Mouse (Mus musculus): Measurements from ENCODE around the gene Syngr1. TPM values are rescaled to one million over a fixed set of nuclear protein-coding genes. Genes with fewer than 3 reads are reported as not detected.
A peak's percentile ranks its signal among the peaks of the same experiment; 100 is the strongest.

Gene Syngr1
- polyA plus RNA-seq, 1 experiment from 2014 or later: 10.5 TPM

DNA sequence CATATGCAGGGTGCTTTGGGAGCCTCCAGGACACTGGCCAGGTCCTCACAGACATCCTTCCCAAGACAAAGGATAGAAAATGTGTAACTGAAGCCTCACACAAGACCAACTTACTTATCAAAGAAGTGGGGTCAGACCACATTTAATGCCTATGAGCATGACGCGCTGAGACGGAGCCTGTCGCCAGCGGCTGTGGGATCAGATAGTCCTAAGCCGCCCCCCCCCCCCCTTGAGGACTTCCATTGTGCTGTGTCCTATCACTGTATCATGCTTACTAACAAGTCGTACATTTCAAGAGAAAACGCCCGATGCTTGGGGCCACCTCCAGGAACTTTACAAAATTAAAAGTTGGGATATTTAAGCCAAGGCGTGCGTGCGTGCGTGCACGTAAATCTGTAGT lies 56.0 kb downstream of the Syngr1 start:
- 93% methylated on average over 14 of the region's 14 CpGs for WGBS
- peaks cover 79% of the 10 kb centered on the region for H3K36me3 ChIP-seq (replicated peaks)
- no peak for DNase-seq (ENCODE audit: extremely low spot score, low spot score)

DNA sequence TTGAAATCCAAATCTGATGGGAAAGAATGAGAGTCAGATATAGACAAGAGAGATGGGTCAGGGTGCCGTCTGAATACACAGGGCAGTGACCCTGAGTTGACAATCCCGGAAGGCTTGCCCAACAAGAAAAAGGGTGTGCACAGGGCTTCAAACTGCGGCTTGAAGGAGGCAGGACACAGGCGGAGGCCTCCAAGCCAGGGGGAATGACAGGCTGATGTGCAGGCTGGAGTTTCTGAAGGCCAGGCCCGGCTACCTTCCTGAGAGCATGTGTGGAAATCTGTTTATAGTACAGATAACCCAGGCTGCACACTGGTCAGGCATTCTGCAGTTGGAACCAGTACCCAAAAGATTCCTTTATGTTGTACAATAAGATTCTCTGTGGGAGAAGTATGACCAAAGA lies 56.4 kb downstream of the Syngr1 start:
- peaks cover 8% of the 10 kb centered on the region for H3K4me1 ChIP-seq
- no peaks in the 10 kb centered on the region for H3K9me3 ChIP-seq
- 85% methylated on average over 5 of the region's 5 CpGs for WGBS
- no peak overlapping the region for H3K4me3 ChIP-seq
- no peak overlapping the region for H3K27ac ChIP-seq
- no peaks in the 10 kb centered on the region for H3K27me3 ChIP-seq (ENCODE audit: poor library complexity, severe bottlenecking)
- peaks cover 79% of the 10 kb centered on the region for H3K36me3 ChIP-seq (replicated peaks)
- no peak for DNase-seq (ENCODE audit: extremely low spot score, low spot score)

More for the DNA sequence above, 56.0 kb downstream of the Syngr1 start:
- Histone ChIP-seq H3K4me3 (no peak overlapping the region), H3K27ac (no peak overlapping the region), H3K9me3 (peaks cover 3% of the 10 kb centered on the region; the same call in 1 of the 2 replicates), H3K27me3 (ENCODE audit: poor library complexity, severe bottlenecking) (no peaks in the 10 kb centered on the region), H3K4me1 (peaks cover 8% of the 10 kb centered on the region)

DNA sequence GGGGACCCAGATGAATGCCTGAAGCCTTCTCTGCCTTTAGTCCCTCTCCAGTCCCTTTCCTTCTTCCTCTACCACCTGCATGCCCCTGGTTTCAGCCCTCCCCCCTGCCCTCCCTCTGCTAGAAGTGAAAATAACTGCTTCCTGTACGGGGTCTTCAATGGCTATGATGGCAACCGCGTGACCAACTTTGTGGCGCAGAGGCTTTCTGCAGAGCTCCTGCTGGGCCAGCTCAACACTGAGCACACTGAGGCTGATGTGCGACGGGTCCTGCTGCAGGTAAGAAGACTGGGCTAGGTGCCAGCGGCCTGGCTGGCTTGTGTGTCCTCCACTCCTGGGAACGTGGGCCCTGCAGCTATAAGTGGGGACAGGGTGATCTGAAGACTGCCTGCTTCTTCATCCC lies 57.4 kb downstream of the Syngr1 start:
- Histone ChIP-seq H3K9me3 (no peaks in the 10 kb centered on the region), H3K4me1 (peaks cover 8% of the 10 kb centered on the region), H3K4me3 (no peak overlapping the region), H3K27ac (no peak overlapping the region), H3K27me3 (ENCODE audit: poor library complexity, severe bottlenecking) (no peaks in the 10 kb centered on the region), H3K36me3 (replicated peaks) (peaks cover 79% of the 10 kb centered on the region)
- DNase-seq (ENCODE audit: extremely low spot score, low spot score): no peak
- WGBS: 94% methylated on average over 8 of the region's 8 CpGs

DNA sequence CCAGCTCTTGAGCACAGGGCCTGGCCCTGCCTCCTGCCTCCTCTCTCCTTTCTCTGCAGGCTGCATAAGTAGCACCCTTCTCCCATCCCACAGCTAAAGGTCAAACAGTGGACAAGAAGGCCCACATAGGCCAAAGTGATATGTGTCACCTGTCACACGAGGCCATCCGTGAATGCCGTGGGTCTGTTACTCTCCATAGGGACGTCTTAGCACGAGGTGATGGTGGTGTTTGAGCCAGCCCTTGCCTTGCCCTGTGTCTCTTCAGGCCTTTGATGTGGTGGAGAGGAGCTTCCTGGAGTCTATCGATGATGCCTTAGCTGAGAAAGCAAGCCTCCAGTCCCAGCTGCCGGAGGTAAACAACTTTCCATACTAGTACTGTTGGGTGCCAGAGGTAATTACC lies 58.4 kb downstream of the Syngr1 start:
- Histone ChIP-seq H3K27ac (no peak overlapping the region), H3K9me3 (no peaks in the 10 kb centered on the region), H3K4me1 (peaks cover 8% of the 10 kb centered on the region), H3K36me3 (replicated peaks) (peaks cover 79% of the 10 kb centered on the region), H3K27me3 (ENCODE audit: poor library complexity, severe bottlenecking) (no peaks in the 10 kb centered on the region), H3K4me3 (no peak overlapping the region)
- no peak for DNase-seq (ENCODE audit: extremely low spot score, low spot score)
- 97% methylated on average over 7 of the region's 7 CpGs for WGBS

DNA sequence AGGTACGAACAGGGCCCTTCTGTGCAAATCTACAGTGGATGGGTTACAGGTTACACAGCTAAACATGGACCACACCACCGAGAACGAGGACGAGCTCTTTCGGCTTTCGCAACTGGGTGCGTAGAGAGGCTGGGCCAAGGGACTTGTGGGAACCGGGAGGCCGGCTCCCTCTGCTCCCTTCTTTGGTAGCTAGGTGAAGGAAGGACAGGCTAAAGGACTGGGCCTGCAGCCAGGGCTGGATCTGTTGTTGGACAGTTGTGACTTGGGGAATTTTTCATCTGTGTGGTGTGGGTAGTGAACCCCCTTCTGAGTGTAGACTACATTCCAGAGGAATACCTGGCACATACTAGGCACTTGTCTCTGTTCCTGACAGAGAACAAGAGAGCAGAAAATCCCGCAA lies 61.5 kb downstream of the Syngr1 start:
- H3K27me3 ChIP-seq (ENCODE audit: poor library complexity, severe bottlenecking): no peaks in the 10 kb centered on the region
- H3K36me3 ChIP-seq (replicated peaks): peaks cover 97% of the 10 kb centered on the region
- no peak overlapping the region for H3K27ac ChIP-seq
- H3K4me1 ChIP-seq: peaks cover 10% of the 10 kb centered on the region
- H3K9me3 ChIP-seq: no peaks in the 10 kb centered on the region
- H3K4me3 ChIP-seq: no peak overlapping the region
- no peak for DNase-seq (ENCODE audit: extremely low spot score, low spot score)
- WGBS: 92% methylated on average over 10 of the region's 10 CpGs

DNA sequence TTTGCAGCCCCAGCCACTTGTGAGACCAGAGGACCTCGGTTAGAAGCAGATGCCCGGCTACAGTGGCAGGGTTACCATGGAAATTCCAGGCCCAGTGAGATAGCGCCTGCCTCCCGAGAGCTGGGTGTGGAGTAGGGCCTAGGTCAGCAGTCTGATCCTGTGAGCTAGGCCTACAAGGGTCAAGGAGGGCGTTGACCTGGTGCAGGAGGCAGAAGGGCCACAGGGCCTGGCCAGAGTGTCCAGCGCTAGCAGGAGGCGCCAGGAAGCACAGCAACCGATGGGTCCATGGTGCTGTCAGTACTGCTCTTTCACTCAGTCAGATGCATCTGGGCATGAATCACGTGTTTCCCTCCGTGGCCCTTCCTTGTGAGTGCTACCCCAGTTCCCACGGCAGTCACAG lies 62.6 kb downstream of the Syngr1 start:
- Histone ChIP-seq H3K27ac (no peak overlapping the region), H3K36me3 (replicated peaks) (peaks cover 99% of the 10 kb centered on the region), H3K27me3 (ENCODE audit: poor library complexity, severe bottlenecking) (no peaks in the 10 kb centered on the region), H3K4me1 (peaks cover 13% of the 10 kb centered on the region), H3K9me3 (no peaks in the 10 kb centered on the region), H3K4me3 (no peak overlapping the region)
- 87% methylated on average over 11 of the region's 11 CpGs for WGBS
- no peak for DNase-seq (ENCODE audit: extremely low spot score, low spot score)

DNA sequence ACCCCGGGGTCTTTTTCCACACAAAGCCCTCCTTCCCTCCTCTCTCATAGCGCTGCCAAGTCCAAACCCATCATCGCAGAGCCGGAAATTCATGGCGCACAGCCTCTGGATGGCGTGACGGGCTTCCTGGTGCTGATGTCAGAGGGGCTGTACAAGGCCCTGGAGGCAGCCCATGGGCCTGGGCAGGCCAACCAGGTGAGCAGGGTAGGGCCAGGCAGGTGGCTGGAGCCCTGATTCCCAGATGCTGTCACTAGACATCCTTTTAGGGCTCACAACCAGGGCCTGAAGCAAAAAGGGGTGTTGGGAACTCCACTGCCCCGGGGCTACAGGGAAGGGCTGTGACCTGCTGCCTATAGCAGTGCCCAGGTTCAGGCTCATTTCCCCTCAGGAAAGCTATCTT lies 64.6 kb downstream of the Syngr1 start:
- no peaks in the 10 kb centered on the region for H3K9me3 ChIP-seq
- peaks cover 32% of the 10 kb centered on the region for H3K4me1 ChIP-seq
- peaks cover 99% of the 10 kb centered on the region for H3K36me3 ChIP-seq (replicated peaks)
- DNase-seq (ENCODE audit: extremely low spot score, low spot score): no peak
- no peak overlapping the region for H3K27ac ChIP-seq
- no peak overlapping the region for H3K4me3 ChIP-seq
- WGBS: 93% methylated on average over 8 of the region's 8 CpGs
- no peaks in the 10 kb centered on the region for H3K27me3 ChIP-seq (ENCODE audit: poor library complexity, severe bottlenecking)

DNA sequence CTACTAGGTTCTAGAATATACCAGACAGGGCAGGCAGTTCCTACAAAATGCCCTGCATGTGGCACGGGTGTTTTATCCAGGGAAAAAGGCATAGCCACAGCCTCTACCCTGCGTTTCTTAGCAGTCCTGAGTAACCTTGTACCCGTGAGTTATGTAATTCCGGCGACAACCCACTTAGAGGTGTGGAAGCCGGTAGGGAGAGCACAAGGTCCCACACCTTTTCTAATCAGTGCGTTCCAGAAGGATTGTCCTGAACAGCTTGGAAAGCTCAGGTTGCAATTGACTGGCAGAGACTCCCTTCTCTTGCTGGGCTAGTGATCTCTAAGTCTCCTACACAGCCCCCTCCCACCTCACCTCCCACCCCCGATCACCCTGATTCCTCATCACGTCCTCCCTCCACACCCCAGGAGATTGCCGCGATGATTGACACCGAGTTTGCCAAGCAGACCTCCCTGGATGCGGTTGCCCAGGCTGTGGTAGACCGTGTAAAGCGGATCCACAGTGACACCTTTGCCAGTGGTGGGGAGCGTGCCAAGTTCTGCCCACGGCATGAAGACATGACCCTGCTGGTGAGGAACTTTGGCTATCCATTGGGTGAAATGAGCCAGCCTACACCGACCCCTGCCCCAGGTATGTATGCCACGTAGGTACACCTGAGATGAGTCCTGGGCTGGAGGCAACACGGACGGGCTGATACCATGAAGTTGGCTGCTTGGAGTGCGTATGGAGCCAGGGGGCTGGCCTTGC lies 66.2 kb downstream of the Syngr1 start:
- Histone ChIP-seq H3K9me3 (no peaks in the 10 kb centered on the region), H3K27me3 (ENCODE audit: poor library complexity, severe bottlenecking) (no peaks in the 10 kb centered on the region), H3K4me3 (no peak overlapping the region), H3K4me1 (peaks cover 35% of the 10 kb centered on the region), H3K27ac (no peak overlapping the region), H3K36me3 (replicated peaks) (peaks cover 100% of the 10 kb centered on the region)
- WGBS: 95% methylated on average over 22 of the region's 22 CpGs
- no peak for DNase-seq (ENCODE audit: extremely low spot score, low spot score)

DNA sequence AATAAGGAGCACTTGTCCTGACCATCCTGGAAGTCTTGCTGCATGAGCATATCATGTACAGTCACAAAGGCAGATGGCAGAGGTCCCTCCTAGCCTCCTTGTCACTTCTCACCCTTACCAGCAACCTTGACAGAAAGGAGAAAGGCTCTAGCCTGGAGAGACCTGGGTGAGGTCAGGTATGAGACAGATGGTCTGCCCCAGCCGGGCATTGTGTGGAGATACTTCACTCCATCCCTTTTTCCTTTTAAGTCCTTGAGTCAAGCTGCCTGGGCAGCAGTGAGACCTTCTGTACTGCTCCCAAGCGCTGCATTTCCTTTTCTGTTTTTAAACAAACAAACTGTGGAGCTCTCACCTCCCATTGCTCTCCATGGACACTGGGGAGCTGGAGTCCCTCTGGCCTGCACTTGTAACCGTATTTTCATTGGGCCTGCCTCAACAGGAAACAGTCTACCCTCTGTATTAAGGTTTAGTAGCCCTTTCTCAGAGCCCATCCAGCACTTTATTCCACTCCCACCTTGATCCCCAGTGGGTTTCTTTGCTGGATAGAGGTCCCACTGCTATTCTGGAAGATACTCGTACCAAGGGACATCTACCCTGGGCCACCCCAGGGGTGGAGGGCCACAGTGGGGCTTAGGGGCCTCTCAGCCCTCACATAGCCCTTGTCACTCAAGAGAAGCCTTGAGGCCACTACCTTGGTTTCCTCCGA lies 67.0 kb downstream of the Syngr1 start:
- no peak overlapping the region for H3K4me3 ChIP-seq
- H3K4me1 ChIP-seq: peaks cover 35% of the 10 kb centered on the region
- no peak for DNase-seq (ENCODE audit: extremely low spot score, low spot score)
- H3K36me3 ChIP-seq (replicated peaks): peaks cover 100% of the 10 kb centered on the region
- peak overlapping the region; percentile 75; the same call in 1 of the 2 replicates for H3K27ac ChIP-seq
- no peaks in the 10 kb centered on the region for H3K9me3 ChIP-seq
- no peaks in the 10 kb centered on the region for H3K27me3 ChIP-seq (ENCODE audit: poor library complexity, severe bottlenecking)
- WGBS: 78% methylated on average over 5 of the region's 5 CpGs

DNA sequence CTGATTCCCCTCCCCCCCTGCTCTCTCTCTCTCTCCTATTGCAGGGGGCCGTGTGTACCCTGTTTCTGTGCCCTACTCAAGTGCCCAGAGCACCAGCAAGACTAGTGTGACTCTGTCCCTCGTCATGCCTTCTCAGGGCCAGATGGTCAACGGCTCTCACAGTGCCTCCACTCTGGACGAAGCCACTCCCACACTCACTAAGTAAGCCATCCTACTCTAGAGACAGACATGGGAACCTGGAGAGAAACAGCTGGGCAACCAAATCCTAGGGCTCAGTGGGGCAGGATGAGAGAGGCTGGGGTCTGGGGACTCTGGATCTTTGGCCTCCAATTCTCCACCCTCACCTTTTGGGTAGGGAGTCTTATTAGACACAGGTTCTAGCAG lies 67.6 kb downstream of the Syngr1 start:
- H3K27ac ChIP-seq: peak overlapping the region; percentile 75; the same call in 1 of the 2 replicates
- H3K27me3 ChIP-seq (ENCODE audit: poor library complexity, severe bottlenecking): no peaks in the 10 kb centered on the region
- DNase-seq (ENCODE audit: extremely low spot score, low spot score): no peak
- H3K9me3 ChIP-seq: no peaks in the 10 kb centered on the region
- H3K4me3 ChIP-seq: no peak overlapping the region
- H3K4me1 ChIP-seq: peaks cover 35% of the 10 kb centered on the region
- WGBS: 74% methylated on average over 4 of the region's 4 CpGs
- peaks cover 100% of the 10 kb centered on the region for H3K36me3 ChIP-seq (replicated peaks)

DNA sequence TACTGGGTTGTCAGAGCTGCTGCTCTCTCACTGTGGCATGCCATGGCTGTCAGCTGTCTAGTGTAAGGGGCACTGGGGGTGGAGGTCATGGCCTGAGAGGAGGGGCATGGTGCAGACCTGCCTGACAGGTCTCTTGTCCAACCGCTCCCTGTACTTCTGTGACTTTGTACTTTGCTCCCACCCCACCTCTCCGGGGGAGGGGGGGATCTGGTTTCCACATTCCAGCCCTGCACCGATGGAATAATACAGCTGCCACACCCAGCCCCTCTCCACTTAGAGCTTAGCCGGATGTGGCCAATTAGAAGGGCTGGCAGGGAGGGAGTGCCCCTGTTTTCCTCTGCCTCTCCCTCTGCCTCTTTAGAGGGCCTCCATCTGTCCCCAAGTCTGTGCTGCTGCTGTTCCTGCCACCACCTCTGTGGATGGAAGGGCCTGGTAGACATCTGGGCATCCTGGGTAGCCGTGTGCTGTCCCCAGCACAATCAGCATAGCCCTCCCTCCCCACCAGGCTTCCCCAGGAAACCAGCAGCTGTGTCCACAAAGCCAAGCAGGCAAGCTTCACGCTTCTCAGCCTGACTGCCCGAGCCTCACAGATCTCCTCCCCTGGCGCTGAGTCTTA lies 68.3 kb downstream of the Syngr1 start:
- DNase-seq (ENCODE audit: extremely low spot score, low spot score): peak; percentile 25
- 47% methylated on average over 8 of the region's 8 CpGs for WGBS
- Histone ChIP-seq H3K9me3 (no peaks in the 10 kb centered on the region), H3K36me3 (replicated peaks) (peaks cover 96% of the 10 kb centered on the region), H3K27me3 (ENCODE audit: poor library complexity, severe bottlenecking) (no peaks in the 10 kb centered on the region), H3K27ac (peak overlapping the region; percentile 75), H3K4me1 (peaks cover 35% of the 10 kb centered on the region), H3K4me3 (no peak overlapping the region)

DNA sequence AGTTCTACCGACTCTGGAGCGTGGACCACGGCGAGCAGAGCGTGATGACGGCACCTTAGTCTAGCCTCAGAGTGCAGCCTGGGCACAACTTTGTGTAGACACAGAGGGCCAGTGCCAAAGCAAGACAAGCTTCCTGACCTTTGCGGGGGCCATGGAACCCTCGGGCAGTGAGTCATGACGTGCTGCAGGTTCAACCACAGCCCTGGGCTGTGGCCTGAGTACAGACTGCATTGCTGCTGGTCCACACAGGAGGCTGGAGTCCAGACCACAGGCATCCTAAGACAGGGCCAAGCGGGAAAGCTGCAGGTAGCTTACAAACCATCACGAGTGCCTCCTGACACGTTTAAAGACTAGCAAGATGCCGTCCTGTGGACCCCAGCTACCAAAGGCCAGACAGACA lies 69.1 kb downstream of the Syngr1 start:
- Histone ChIP-seq H3K9me3 (no peaks in the 10 kb centered on the region), H3K4me1 (peaks cover 35% of the 10 kb centered on the region), H3K27ac (peak overlapping the region; percentile 75), H3K4me3 (no peak overlapping the region), H3K27me3 (ENCODE audit: poor library complexity, severe bottlenecking) (no peaks in the 10 kb centered on the region), H3K36me3 (replicated peaks) (peaks cover 88% of the 10 kb centered on the region)
- no peak for DNase-seq (ENCODE audit: extremely low spot score, low spot score)
- 92% methylated on average over 13 of the region's 13 CpGs for WGBS

DNA sequence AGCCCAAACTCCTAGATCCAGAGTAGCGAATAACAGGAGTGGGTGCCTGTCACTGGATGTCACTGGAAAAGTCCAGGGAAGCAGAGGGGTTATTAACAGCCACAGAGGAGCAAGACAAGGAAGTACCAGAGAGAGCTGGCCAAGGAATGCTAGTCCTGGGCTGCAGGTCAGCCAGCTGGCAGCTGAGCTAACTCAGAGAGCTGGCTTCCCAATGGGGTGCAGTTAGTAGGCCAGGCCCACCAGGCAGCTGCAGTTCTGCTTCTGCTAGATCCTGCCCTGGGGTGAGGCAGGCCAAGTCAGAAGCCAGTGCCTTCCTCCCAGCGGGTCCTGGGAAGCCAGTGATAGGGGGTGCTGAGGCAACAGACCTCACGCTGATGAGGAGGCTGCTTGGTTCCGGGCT lies 69.6 kb downstream of the Syngr1 start:
- Histone ChIP-seq H3K36me3 (replicated peaks) (peaks cover 83% of the 10 kb centered on the region), H3K4me3 (no peak overlapping the region), H3K27me3 (ENCODE audit: poor library complexity, severe bottlenecking) (no peaks in the 10 kb centered on the region), H3K4me1 (peaks cover 35% of the 10 kb centered on the region), H3K9me3 (no peaks in the 10 kb centered on the region), H3K27ac (peak overlapping the region; percentile 31; the same call in 1 of the 2 replicates)
- WGBS: 94% methylated on average over 4 of the region's 4 CpGs
- DNase-seq (ENCODE audit: extremely low spot score, low spot score): no peak

All from forebrain, embryonic 10.5 days (tissue).